Mouse (Mus musculus) splenic B cell, adult 2 months (primary cell): ENCODE measurements around the gene Scaf1.

Experiments used
- DNase-seq: peaks from one replicate; pipeline ENCODE4 v3.0.0-alpha.2; 2011; ENCODE audit warnings: low read depth, low spot score
- H3K27me3 ChIP-seq: 2 replicates; pipeline ENCODE4 v1.6.1; 2012; ENCODE audit warnings: mild to moderate bottlenecking, low read length, moderate library complexity, mixed read lengths; ENCODE audit not compliant: control insufficient read depth, poor library complexity, insufficient read depth, severe bottlenecking
- H3K36me3 ChIP-seq: 2 replicates; pipeline ENCODE4 v1.6.1; 2012; ENCODE audit warnings: mild to moderate bottlenecking, low read length, moderate library complexity, mixed read lengths; ENCODE audit not compliant: control insufficient read depth, poor library complexity, insufficient read depth, severe bottlenecking

The Scaf1 gene

GRCm38 (mm10) chr7:44997231-44997939 is 18.8 kb downstream of the Scaf1 start, which contains the start of gene Irf3:
Irf3 (plus strand) TSS chr7:44997648.
- Histone ChIP-seq H3K36me3 (peaks cover 12% of the 10 kb centered on the region), H3K27me3 (no peaks in the 10 kb centered on the region)
- DNase-seq: peak; percentile 98

GRCm38 (mm10) chr7:44996672-44997071 is 19.5 kb downstream of the Scaf1 start:
- no peaks in the 10 kb centered on the region for H3K27me3 ChIP-seq
- peaks cover 10% of the 10 kb centered on the region for H3K36me3 ChIP-seq
- no peak for DNase-seq

GRCm38 (mm10) chr7:44986879-44987718 is 29.1 kb downstream of the Scaf1 start:
- DNase-seq: peak; percentile 32
- Histone ChIP-seq H3K36me3 (peaks cover 3% of the 10 kb centered on the region), H3K27me3 (no peaks in the 10 kb centered on the region)

GRCm38 (mm10) chr7:44986192-44986878 is 29.8 kb downstream of the Scaf1 start, which contains the start of gene Prmt1:
Prmt1 (minus strand) TSS chr7:44986568.
- peak; percentile 99 for DNase-seq
- H3K27me3 ChIP-seq: no peaks in the 10 kb centered on the region
- H3K36me3 ChIP-seq: peaks cover under 1% of the 10 kb centered on the region

GRCm38 (mm10) chr7:44985595-44986191 is 30.5 kb downstream of the Scaf1 start:
- DNase-seq: peak; percentile 68
- Histone ChIP-seq H3K27me3 (no peaks in the 10 kb centered on the region), H3K36me3 (peaks cover 5% of the 10 kb centered on the region)

GRCm38 (mm10) chr7:44984833-44985164 is 31.4 kb downstream of the Scaf1 start:
- Histone ChIP-seq H3K27me3 (no peaks in the 10 kb centered on the region), H3K36me3 (peaks cover 5% of the 10 kb centered on the region)
- no peak for DNase-seq

- peaks cover 9% of the 10 kb centered on the region for H3K36me3 ChIP-seq
- no peak for DNase-seq
- no peaks in the 10 kb centered on the region for H3K27me3 ChIP-seq
Measured at GRCm38 (mm10) chr7:44983944-44984832, 32.0 kb downstream of the Scaf1 start.

- Histone ChIP-seq H3K27me3 (no peaks in the 10 kb centered on the region), H3K36me3 (peaks cover 14% of the 10 kb centered on the region)
- peak; percentile 87 for DNase-seq
Measured at GRCm38 (mm10) chr7:44983085-44983484, 33.1 kb downstream of the Scaf1 start.

- no peaks in the 10 kb centered on the region for H3K27me3 ChIP-seq
- DNase-seq: no peak
- peaks cover 21% of the 10 kb centered on the region for H3K36me3 ChIP-seq
Measured at GRCm38 (mm10) chr7:44981539-44981938, 34.6 kb downstream of the Scaf1 start.

GRCm38 (mm10) chr7:44978300-44978699 is 37.9 kb downstream of the Scaf1 start:
- H3K27me3 ChIP-seq: no peaks in the 10 kb centered on the region
- H3K36me3 ChIP-seq: peaks cover 21% of the 10 kb centered on the region
- no peak for DNase-seq

GRCm38 (mm10) chr7:44975117-44975419 is 41.1 kb downstream of the Scaf1 start:
- DNase-seq: no peak
- H3K27me3 ChIP-seq: 0 out of 2 replicates have a peak, but pooled peaks cover 2% of the 10 kb centered on the region

GRCm38 (mm10) chr7:44974383-44975116 is 41.6 kb downstream of the Scaf1 start, which contains the start of gene Cpt1c:
Cpt1c (minus strand) TSS chr7:44974851.
- H3K27me3 ChIP-seq: 0 out of 2 replicates have a peak, but pooled peaks cover 2% of the 10 kb centered on the region
- DNase-seq: no peak

More at GRCm38 (mm10) chr7:44975117-44975419, 41.1 kb downstream of the Scaf1 start:
- H3K36me3 ChIP-seq: peaks cover 16% of the 10 kb centered on the region

GRCm38 (mm10) chr7:44973415-44974130 is 42.6 kb downstream of the Scaf1 start:
- H3K27me3 ChIP-seq: 0 out of 2 replicates have a peak, but pooled peaks cover 2% of the 10 kb centered on the region
- peaks cover 7% of the 10 kb centered on the region for H3K36me3 ChIP-seq
- DNase-seq: no peak

More at GRCm38 (mm10) chr7:44974383-44975116, 41.6 kb downstream of the Scaf1 start, which contains the start of gene Cpt1c:
- H3K36me3 ChIP-seq: peaks cover 13% of the 10 kb centered on the region
